Mouse (Mus musculus) monocyte, adult 5-6 weeks (primary cell): ENCODE results near the gene Slc8b1. TPM values are rescaled to one million over a fixed set of nuclear protein-coding genes. Genes with fewer than 3 reads are reported as not detected.
A peak's percentile ranks its signal among the peaks of the same experiment; 100 is the strongest.

Source experiments
- ATAC-seq: fragments of 153-309, 156-312 bp; replicated peaks from 2 replicates; pipeline ENCODE4 v1.8.0; 2017; ENCODE audit warnings: mild to moderate bottlenecking; ENCODE audit not compliant: low TSS enrichment, insufficient number of reproducible peaks, severe bottlenecking, poor library complexity, low FRiP score
- total RNA-seq: library from RNA; stranded (forward); fragments of 200-1000, 200-491, 200-594 nt; gene quantifications from 3 replicates; pipeline ENCODE4 v1.2.3, GENCODE M21; 2017

The Slc8b1 gene
- total RNA-seq: 72.9 to 104 TPM (median 90.4 TPM) in 3 replicates

DNA sequence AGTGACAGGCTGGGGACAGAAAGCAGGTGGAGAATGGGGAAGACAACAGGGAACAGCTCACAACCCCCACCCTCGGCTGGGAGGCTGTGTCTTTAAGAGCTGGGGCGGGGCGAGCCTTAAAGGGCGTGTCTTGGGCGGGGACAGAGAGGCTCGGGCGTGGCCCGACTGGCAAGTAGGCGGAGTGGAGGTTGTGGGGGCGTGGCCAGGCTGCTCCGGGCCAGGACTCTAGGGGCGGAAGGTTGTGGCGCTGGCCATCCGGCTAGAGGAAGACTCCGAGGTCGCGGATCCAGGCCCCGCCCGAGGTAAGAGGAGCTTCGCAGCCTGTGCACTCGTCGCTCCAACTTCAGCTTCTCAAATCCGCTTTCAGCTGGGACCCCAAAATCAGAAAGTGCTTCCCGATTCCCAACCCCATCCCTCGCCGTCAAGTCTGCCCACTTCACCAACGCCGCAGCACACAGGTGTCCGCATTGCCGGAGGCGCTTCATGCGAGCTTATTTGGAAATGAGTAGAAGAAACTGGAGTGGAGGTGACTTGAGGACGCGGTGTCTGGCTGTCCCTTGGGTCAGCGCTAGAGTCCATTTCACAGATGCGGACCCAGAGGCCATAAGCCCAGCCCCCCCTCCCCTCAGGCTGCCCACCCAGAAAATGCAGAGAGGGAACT is at the start of gene Slc8b1:
Gene Slc8b1 (plus strand): TSS at position 187 of the 661 bp plus-strand sequence.
- peak; percentile 74 for ATAC-seq

DNA sequence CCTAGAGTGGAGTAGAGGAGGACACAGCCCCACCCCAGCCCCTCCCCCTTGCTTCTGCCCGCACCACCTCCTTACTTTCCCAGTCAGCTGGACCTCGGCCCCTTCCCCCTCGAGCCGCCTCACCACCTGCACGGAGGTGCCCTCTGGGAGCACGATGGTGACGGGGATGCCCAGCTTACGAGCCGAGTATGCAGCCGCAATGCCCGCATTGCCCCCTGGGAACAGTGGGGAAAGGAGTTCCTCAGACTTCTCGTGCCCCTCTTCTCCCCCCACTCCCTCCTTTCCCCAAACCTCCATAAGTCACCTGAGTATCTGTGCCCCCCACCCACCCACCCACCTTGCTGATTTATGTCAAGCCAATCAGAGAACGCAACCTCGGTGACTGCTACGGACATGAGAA is 49.1 kb upstream of the Slc8b1 start:
- ATAC-seq: no peak

DNA sequence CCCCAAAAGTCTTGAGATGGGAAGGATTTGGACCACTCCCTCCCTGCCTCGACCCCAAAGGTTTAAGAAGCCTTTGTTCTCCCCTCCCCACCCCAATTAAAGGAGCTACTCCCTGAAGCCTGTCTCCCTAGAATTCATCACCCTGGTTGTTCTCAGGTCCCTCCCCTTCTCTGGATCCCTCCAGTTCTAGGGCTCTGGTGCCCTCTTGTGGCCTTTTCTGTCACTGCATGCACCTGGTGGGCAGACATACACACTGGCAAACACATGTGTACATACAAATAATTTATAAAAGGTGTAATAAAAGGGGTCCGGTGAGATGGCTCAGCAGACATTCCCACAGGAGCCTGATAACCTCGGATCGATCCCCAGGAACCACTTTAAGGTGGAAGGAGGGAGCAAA is 46.6 kb upstream of the Slc8b1 start:
- ATAC-seq: no peak

DNA sequence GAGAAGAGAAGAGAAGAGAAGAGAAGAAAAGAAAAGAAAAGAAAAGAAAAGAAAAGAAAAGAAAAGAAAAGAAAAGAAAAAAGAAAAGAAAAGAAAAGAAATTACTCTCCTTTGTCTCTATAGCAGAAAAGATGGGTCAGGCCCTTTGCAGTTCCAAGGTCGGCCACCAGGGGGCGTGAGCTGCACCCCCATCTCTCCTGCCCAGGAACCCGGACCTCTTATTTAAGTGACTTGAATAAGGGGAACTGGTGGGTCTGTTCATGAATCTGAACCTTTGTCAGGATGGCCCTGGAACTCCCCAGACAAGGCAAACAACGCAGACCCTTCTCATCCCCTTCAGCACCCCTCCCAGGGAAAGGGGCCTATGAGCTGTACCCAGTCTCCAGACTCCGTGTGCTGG is 45.9 kb upstream of the Slc8b1 start:
- ATAC-seq: no peak

DNA sequence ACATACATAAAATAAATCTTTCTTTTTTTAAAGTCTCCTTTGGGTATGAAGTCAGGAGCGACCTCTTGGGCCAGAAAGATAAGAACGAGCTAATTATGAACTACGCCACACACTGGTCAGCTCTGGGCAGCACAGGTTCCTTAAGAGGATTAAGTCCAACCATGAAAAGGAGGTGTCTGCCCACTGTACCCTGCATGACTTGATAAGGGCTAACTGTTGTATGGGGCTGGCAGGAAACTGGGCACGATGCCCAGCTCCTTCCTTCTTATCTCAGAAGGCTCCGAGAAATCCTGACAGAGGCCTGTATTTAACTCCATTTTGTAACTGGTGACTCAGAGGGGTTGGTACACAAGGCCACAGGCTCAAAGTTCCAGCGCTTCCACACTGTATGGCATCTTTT is 45.1 kb upstream of the Slc8b1 start:
- ATAC-seq: no peak

DNA sequence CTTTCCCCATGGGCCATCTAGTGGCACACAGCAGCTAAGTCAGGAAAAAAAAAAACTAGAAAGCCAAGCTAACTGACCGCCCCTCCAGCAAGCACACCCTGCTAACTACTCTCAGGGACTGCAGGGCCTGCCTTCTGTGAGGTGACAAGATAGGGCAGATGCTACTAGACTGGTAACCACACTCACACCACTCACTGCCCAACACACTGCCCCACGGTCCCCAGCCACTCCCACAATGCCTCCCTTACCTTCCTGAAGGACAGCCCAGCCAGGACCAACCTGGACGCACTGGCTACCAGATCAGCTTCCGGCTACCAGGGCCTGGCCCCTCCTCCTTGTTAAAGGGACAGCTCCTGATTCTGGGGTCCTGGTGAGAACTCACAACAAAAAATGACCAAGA is 43.9 kb upstream of the Slc8b1 start:
- no peak for ATAC-seq

DNA sequence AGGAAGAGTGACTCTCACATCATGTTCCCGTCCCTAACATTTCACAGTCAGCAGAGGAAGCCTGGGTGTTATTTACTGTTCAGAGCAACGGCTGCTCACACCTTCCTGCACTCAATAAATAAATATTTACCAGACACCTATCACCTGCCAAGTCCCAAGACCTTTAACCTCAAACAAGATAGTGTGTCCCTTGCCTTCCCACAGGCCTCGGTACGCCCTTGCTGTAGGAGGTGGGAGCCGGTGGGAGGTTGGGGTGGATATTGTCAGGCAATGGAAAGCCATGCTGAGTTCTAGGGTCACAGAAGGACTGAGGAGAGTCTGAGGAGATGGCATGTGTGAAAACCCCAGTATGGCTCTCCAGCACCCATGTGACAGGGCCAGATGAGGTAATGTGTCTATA is 42.6 kb upstream of the Slc8b1 start:
- ATAC-seq: no peak

DNA sequence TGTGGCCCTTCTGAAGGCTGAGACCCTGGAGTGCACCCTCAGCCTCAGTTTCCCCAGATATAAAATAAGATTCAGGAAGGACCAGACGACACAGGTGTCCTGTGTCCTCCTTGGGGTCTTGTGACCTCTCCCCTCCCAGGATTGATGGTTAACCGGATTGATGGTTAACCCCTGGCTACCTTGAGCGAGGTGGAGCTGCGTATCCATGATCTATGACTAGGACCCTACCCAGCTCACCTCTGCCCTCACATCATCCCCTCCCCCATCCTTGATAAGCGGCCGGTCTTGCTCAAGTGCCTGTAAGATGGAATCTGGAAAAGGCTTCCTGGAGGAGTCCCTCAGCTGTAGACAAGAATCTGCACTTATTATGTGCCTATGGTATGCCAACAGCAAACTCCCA is 42.1 kb upstream of the Slc8b1 start:
- no peak for ATAC-seq

DNA sequence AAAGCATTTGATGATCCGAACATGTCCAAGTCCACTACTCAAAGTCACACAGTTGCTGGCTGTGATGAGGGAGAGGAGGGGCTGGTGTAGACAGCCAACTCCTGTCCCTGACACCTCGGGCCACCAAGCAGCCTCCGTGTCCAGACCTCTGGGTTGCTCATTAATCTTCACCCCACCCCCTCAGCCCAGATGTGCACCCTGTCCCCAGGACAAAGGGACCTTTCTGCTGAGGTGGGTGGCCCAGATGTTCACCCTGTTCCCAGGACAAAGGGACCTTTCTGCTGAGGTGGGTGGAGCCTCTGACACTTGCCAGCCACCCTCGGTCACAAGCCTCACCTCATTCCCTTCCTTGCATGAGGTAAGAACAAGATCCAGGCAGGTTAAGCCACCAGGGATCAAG is 39.4 kb upstream of the Slc8b1 start:
- ATAC-seq: no peak

DNA sequence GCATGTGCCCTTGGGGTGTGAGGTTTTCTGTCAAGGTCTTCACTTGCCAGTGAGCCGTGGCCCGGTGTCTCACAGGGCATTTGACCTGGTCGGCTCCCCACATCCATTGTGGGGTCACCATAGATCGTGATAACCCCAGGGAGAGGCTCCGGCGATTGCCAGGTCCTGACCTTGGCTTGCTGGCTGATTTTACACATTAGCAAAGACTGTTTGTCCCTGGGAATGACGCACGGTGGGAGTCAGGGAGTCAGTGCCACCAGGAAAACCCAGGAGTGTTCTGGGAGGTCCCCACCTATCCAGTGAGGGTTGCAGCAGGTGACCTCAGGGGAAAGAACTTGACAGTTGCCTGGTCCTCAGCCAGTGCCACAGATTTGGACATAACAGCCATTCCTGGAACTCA is 38.2 kb upstream of the Slc8b1 start, which contains the start of gene Sdsl:
Gene Sdsl (minus strand): TSS at position 41 of the 400 bp plus-strand sequence.
- no peak for ATAC-seq

DNA sequence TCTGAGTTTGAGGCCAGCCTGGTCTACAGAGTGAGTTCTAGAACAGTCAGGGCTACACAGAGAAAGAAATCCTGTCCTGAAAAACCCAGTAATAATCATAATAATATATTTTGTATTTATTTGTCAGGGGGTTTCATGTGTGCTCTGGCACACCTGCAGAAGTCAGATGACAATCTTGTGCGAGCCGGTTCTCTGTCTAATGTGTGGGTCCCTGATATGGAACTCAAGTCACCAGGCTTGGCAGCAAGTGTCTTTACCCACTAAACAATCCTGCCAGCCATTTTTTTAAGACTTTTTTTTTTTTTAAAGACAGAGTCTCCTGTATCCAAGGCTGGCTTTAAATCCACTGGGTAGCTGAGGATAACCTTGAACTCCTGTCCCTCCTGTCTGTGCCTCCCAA is 37.6 kb upstream of the Slc8b1 start:
- no peak for ATAC-seq

DNA sequence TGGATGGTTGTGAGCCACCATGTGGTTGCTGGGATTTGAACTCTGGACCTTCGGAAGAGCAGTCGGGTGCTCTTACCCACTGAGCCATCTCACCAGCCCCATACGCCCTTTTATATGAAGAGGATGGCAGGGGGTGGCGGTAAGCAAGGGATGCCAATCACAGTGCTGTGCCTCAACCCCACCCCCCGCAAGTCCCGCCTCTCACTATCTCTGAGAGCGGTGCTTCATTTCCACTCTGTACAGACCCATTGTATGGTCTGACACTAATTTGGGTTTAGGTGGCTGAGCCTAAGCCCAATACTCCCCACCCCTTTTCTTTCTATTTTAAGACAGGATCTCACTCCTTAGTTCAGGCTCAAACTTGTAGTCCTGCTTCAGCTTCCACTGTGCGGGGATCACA is 35.1 kb upstream of the Slc8b1 start:
- ATAC-seq: no peak

DNA sequence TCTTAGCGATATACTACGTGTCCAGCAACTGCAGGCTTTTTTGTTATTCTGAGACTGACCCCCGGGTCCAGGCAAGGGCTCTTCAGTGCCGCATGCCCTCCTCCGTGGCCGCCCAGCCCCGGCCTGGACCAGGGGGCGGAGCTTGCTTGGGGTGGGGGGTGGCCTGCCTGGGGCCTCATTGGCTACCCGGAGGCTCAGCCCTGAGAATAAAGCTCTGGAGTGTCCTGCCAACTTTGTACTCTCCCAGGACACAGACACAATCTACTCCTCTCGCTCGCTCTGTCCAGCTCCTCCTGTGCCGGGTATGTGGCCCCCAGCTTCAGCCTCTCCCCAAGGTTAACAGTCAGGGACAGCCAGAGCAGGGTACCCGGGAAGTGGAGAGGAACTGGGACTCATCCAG is 34.7 kb upstream of the Slc8b1 start, which contains the start of gene Sds:
Gene Sds (plus strand): TSS at position 231 of the 400 bp plus-strand sequence.
- no peak for ATAC-seq

DNA sequence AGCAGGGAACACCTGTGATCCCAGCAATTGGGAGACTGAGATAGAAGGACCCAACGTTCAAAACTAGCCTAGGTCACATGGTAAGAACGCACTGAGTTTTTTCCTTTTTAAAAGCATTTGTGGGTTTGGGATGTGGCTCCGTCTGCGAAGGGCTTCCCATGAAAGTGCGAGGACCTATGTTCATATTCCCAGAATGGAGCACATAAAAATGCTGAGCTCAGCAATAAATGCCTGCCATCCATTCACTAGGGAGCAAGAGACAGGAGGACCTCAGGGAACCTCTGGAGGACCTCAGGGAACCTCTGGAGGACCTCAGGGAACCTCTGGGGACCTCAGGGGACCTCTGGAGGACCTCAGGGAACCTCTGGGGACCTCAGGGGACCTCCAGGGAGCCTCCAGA is 33.0 kb upstream of the Slc8b1 start:
- no peak for ATAC-seq

DNA sequence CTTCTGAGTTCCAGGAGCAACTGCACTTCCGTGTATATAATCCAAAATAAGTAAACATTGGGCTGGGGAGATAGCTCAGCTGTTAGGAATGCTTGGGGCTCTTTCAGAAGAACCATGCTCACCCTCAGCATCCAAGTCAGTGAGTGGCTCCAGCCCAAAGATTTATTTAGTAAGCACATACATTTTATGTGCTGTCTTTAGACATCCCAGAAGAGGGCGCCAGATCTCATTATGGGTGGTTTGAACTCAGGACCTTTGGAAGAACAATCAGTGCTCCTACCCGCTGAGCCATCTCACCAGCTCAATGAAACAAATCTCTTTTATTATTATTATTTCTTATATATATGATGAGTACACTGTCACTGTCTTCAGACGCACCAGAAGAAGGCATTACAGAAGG is 31.4 kb upstream of the Slc8b1 start:
- ATAC-seq: no peak

DNA sequence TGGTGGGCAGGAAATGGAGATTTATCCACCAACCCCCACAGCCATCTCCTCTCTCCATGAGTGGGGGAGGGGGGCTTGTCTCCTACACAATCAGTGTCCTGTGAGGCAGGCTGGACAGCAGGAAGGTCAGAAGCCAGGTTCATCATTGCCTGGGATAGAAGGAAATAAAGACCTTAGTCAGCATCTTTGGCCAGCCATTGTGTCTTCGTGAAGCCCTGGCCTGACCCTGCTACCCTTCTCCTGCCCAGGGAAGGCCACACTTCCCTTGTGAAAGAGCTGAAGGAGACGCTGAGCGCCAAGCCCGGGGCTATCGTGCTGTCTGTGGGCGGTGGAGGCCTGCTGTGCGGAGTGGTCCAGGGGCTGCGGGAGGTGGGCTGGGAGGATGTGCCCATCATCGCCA is 29.8 kb upstream of the Slc8b1 start:
- ATAC-seq: no peak

DNA sequence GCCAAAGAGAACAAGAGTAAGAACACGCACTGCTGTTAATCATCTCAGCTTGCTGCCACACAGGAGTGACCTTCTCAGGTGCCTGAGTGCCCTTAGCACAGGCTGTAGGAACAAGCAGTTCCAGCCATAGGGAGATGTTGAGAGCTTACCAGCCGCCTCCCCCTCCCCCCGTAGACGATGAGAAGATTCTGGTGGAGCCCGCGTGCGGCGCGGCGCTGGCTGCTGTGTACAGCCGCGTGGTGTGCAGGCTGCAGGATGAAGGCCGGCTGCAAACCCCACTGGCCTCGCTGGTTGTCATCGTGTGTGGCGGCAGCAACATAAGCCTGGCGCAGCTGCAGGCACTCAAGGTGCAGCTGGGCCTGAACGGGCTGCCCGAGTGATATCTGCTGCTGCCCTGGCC is 27.6 kb upstream of the Slc8b1 start:
- no peak for ATAC-seq

DNA sequence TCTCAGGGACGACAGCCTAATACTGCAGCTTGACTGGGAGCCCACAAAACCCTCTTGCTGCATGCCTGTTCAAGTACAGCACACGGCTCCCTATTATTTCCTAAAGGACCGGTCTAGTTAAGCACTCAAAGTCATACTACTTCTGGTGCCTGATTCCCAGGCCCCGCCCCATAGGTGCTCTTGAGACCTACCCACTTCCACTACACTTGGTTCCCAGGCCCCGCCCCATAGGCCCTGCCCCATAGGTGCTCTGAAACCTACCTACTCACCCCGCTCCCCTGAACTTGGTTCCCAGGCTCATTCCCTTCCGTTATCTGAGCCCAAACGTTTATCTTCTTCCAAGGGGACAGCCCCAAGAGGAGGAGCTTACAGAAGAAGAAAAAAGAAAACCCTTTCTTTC is 23.1 kb upstream of the Slc8b1 start:
- ATAC-seq: no peak

DNA sequence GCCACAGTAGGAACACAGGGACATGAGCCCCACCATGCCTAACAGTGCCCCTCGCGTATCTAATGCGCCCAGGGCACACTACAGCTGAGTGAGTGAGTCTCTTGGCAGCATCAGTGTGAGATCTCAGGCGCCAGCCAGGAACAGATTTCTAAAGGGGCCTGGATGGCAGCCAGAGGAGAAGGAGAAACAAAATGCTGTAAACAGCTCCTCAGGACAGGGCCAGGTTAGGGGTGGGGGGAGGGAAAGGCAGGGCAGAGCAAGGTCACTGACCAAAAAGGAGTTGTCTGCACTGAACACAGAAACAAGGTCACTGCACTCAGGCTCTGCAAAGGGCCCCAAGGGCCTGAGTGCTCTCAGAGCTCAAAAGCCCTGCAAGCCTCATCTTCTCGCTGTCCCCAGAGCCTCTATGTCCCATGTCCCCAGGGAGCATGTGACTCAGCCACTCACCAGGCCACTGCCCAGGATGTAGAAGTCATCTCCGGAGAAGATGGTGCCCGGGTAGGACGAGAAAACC is 20.2 kb upstream of the Slc8b1 start:
- ATAC-seq: no peak

DNA sequence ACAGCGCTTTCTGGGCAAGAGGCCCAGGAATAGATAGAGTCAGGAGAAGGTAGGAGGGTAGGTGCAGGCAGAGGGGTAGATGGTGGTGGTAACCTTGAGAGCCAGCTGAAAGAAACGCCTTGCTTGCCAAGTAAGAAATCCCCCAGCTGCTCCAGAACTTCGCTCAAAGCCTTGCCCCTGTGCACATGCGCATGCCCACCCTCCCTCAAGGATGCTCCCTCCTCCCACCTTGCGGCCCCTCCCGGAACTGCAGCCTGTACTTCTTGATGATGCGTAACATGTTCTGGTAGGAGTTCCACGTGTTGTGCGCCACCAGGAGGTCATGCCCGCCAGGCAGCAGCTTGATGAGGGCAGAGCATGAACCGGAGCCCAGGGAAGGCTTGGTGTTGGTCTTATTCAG is 18.5 kb upstream of the Slc8b1 start:
- no peak for ATAC-seq

DNA sequence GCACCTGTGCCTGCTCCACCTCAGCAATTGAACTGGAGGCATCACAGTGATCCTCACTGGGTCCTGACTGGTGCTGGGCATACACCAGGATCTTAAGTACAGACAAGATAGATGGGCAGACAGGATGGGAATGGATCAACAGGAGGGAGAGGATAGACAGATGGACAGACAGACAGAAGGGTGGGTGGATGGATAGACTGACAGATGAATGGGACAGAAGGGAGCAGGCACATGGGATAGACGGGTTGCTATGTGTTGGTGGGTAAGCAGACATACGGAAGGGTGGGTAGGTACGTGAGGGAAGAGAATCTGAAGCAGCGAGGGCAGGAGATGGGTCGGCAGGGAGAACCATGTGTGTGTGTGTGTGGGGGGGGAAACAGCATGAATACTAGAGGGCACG is 17.5 kb upstream of the Slc8b1 start:
- no peak for ATAC-seq
